Mouse (Mus musculus) embryonic fibroblast, embryonic 13.5 days (primary cell): ENCODE data around the gene Dnmt3a.

Source experiments
- CTCF ChIP-seq: IDR thresholded peaks from 2 replicates; pipeline ENCODE4 v1.5.1; 2011; ENCODE audit warnings: mild to moderate bottlenecking, control low read depth, low read length, moderate library complexity, borderline replicate concordance; ENCODE audit not compliant: insufficient read depth
- POLR2A ChIP-seq: IDR thresholded peaks from 2 replicates; pipeline ENCODE4 v1.6.1; 2011; ENCODE audit warnings: low read depth, mild to moderate bottlenecking, control low read depth, low read length, moderate library complexity

GRCm38 (mm10) chr12:3918577-3918976, 112.8 kb downstream of the Dnmt3a start:
- TF ChIP-seq CTCF, result no peak
- TF ChIP-seq POLR2A, result no peak
